Mouse (Mus musculus): ENCODE results near the gene Tars2. TPM values are rescaled to one million over a fixed set of nuclear protein-coding genes. Genes with fewer than 3 reads are reported as not detected.

The Tars2 gene
- polyA plus RNA-seq, 1 experiment: 32.8 TPM

DNA sequence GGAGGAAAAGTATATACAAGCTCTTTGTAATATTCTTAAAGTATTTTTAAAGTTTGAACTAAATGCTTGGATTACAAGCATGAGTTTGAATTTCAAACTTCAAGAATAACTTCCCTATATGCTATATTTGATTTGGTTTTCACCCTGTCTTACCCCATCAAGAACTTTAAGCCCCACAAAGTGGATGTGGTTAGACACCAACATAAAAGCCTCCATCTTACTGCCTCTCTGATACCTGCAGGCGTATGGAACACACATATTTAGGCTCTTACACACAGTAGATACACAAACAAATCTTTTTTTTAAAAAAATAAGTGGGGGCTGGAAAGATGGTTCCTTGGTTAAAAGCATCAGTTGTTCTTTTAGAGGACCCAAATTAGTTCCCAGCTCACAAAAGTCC, 34.3 kb upstream of the Tars2 start:
- Histone ChIP-seq H3K27me3 (ENCODE audit: control insufficient read depth, insufficient read depth, insufficient read length) (no peaks in the 10 kb centered on the region), H3K79me2 (ENCODE audit: control insufficient read depth, insufficient read depth) (peaks cover 96% of the 10 kb centered on the region), H3K36me3 (ENCODE audit: control insufficient read depth, insufficient read depth) (peaks cover 5% of the 10 kb centered on the region), H3K79me3 (ENCODE audit: low read depth) (peaks cover 63% of the 10 kb centered on the region), H3ac (ENCODE audit: control insufficient read depth, insufficient read length, low read depth) (no peak overlapping the region), H3K4me3 (ENCODE audit: insufficient read depth, poor library complexity, severe bottlenecking) (no peak overlapping the region)
- no peak for TF ChIP-seq FOSL1 (IDR thresholded peaks at IDR 0.05; ENCODE audit: insufficient read depth, low read length, poor library complexity, severe bottlenecking)
- TF ChIP-seq CEBPB (IDR thresholded peaks at IDR 0.05; ENCODE audit: low read depth): no peak
- TF ChIP-seq CTCF (IDR thresholded peaks at IDR 0.05; ENCODE audit: control insufficient read depth, insufficient read depth, insufficient read length): no peak
- no peak for TF ChIP-seq MYOG (IDR thresholded peaks at IDR 0.05; ENCODE audit: control insufficient read depth, extremely low read depth, insufficient read length)
- no peak for TF ChIP-seq MAX (IDR thresholded peaks at IDR 0.05)
- no peak for TF ChIP-seq USF1 (IDR thresholded peaks at IDR 0.05; ENCODE audit: low read depth)
- no peak for TF ChIP-seq MYOD1 (IDR thresholded peaks at IDR 0.05; ENCODE audit: control insufficient read depth, insufficient read length, low read depth)

DNA sequence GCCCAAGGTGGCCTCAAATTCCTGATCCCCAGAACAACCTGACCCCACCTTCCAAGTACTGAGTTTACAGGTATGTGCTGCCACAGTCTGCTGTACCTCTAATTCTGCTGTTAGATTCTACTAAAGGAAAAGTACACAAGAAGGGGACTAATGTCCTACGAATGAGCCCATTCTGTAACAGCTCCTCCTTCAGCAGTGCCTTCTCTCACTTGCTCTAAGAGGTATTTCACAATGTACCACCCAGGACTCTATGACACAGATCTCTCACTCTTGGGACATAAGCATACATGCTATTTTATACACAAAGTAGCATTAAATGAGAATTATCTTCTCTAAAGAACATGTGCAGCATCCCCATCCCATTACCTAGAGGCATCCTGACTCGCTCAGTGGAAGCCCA, 33.7 kb upstream of the Tars2 start:
- TF ChIP-seq MYOD1 (IDR thresholded peaks at IDR 0.05; ENCODE audit: control insufficient read depth, insufficient read length, low read depth) (no peak), FOSL1 (IDR thresholded peaks at IDR 0.05; ENCODE audit: insufficient read depth, low read length, poor library complexity, severe bottlenecking) (no peak), USF1 (IDR thresholded peaks at IDR 0.05; ENCODE audit: low read depth) (no peak), MAX (IDR thresholded peaks at IDR 0.05) (no peak)
- H3ac ChIP-seq (ENCODE audit: control insufficient read depth, insufficient read length, low read depth): no peak overlapping the region
- peaks cover 95% of the 10 kb centered on the region for H3K79me2 ChIP-seq (ENCODE audit: control insufficient read depth, insufficient read depth)
- peaks cover 9% of the 10 kb centered on the region for H3K36me3 ChIP-seq (ENCODE audit: control insufficient read depth, insufficient read depth)
- H3K27me3 ChIP-seq (ENCODE audit: control insufficient read depth, insufficient read depth, insufficient read length): no peaks in the 10 kb centered on the region
- H3K4me3 ChIP-seq (ENCODE audit: insufficient read depth, poor library complexity, severe bottlenecking): no peak overlapping the region
- H3K79me3 ChIP-seq (ENCODE audit: low read depth): peaks cover 63% of the 10 kb centered on the region

DNA sequence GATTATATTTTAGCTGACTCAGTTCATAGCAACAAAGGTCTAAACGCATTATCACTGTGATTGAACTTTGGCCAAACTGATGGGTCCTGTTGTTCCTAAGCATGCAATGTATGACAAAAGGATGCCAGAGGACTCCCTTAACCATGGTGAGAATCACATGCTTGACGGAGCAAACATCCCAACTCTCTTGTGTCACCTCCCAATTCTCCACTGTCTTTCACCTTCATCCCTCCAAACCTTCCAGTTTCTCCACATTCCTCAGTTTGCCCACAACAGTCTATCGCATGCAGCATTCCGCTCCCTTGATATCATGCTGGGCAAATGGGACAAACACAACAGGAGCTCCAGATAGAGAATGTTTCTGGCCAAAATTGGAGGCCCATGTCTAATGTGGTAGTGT, 25.5 kb upstream of the Tars2 start:
- H3K27me3 ChIP-seq (ENCODE audit: control insufficient read depth, insufficient read depth, insufficient read length): no peaks in the 10 kb centered on the region
- TF ChIP-seq FOSL1 (IDR thresholded peaks at IDR 0.05; ENCODE audit: insufficient read depth, low read length, poor library complexity, severe bottlenecking): no peak
- TF ChIP-seq CEBPB (IDR thresholded peaks at IDR 0.05; ENCODE audit: low read depth): no peak

DNA sequence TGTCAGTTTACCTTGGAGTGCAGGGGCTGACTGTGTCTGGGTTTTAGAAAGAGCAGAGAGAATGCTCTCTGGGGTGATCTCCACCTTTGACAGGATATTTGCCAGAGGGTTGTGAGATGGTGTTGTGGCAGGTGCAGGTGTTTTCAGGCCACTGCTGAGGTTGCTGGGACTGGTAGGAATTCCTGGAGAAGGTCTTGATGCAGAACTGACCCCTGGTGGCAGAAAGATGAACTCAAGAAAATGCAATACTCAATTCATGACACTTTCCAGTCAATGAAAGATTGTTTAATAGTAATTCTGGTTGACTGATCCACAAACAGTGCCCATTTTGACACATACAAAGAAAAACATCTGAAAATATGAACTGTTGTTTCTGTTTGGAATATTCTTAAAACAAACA, 12.0 kb upstream of the Tars2 start:
- no peak overlapping the region for H3K4me3 ChIP-seq (ENCODE audit: insufficient read depth, poor library complexity, severe bottlenecking)
- H3K79me3 ChIP-seq (ENCODE audit: low read depth): no peaks in the 10 kb centered on the region
- no peak overlapping the region for H3ac ChIP-seq (ENCODE audit: control insufficient read depth, insufficient read length, low read depth)
- no peaks in the 10 kb centered on the region for H3K79me2 ChIP-seq (ENCODE audit: control insufficient read depth, insufficient read depth)
- peaks cover 55% of the 10 kb centered on the region for H3K36me3 ChIP-seq (ENCODE audit: control insufficient read depth, insufficient read depth)
- no peaks in the 10 kb centered on the region for H3K27me3 ChIP-seq (ENCODE audit: control insufficient read depth, insufficient read depth, insufficient read length)
- TF ChIP-seq MAX (IDR thresholded peaks at IDR 0.05) (no peak), MYOD1 (IDR thresholded peaks at IDR 0.05; ENCODE audit: control insufficient read depth, insufficient read length, low read depth) (no peak), CTCF (IDR thresholded peaks at IDR 0.05; ENCODE audit: control insufficient read depth, insufficient read depth, insufficient read length) (no peak), FOSL1 (IDR thresholded peaks at IDR 0.05; ENCODE audit: insufficient read depth, low read length, poor library complexity, severe bottlenecking) (no peak), MYOG (IDR thresholded peaks at IDR 0.05; ENCODE audit: control insufficient read depth, extremely low read depth, insufficient read length) (no peak), CEBPB (IDR thresholded peaks at IDR 0.05; ENCODE audit: low read depth) (no peak)

More for the DNA sequence above, 25.5 kb upstream of the Tars2 start:
- peaks cover 70% of the 10 kb centered on the region for H3K36me3 ChIP-seq (ENCODE audit: control insufficient read depth, insufficient read depth)
- H3ac ChIP-seq (ENCODE audit: control insufficient read depth, insufficient read length, low read depth): no peak overlapping the region
- peaks cover 12% of the 10 kb centered on the region for H3K79me3 ChIP-seq (ENCODE audit: low read depth)
- H3K79me2 ChIP-seq (ENCODE audit: control insufficient read depth, insufficient read depth): peaks cover 21% of the 10 kb centered on the region
- no peak overlapping the region for H3K4me3 ChIP-seq (ENCODE audit: insufficient read depth, poor library complexity, severe bottlenecking)

DNA sequence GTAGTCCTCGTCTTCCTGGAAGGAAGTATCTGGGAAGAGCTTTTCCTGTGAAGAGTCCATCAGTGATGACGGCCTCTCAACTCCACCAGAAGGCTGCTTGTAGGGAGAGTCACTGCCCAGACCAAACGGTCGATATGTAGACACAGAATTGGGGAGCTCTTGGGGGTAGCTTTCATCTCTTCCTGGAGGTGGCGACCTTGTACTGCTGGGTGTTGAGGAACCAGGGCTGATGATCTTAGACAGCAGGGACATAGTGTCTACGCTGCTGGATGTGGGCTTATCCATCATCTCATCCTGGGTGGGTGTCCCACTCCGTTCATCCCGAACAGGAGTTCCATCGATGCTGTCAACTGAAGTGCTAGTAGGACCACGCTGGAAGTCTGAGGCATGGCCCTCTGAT, 5.5 kb upstream of the Tars2 start:
- Histone ChIP-seq H3K36me3 (ENCODE audit: control insufficient read depth, insufficient read depth) (peaks cover 42% of the 10 kb centered on the region), H3K79me2 (ENCODE audit: control insufficient read depth, insufficient read depth) (no peaks in the 10 kb centered on the region), H3K4me3 (ENCODE audit: insufficient read depth, poor library complexity, severe bottlenecking) (no peak overlapping the region), H3ac (ENCODE audit: control insufficient read depth, insufficient read length, low read depth) (no peak overlapping the region), H3K27me3 (ENCODE audit: control insufficient read depth, insufficient read depth, insufficient read length) (no peaks in the 10 kb centered on the region), H3K79me3 (ENCODE audit: low read depth) (no peaks in the 10 kb centered on the region)
- TF ChIP-seq CTCF (IDR thresholded peaks at IDR 0.05; ENCODE audit: control insufficient read depth, insufficient read depth, insufficient read length) (no peak), CEBPB (IDR thresholded peaks at IDR 0.05; ENCODE audit: low read depth) (no peak), USF1 (IDR thresholded peaks at IDR 0.05; ENCODE audit: low read depth) (no peak), MYOG (IDR thresholded peaks at IDR 0.05; ENCODE audit: control insufficient read depth, extremely low read depth, insufficient read length) (no peak), MAX (IDR thresholded peaks at IDR 0.05) (no peak), MYOD1 (IDR thresholded peaks at IDR 0.05; ENCODE audit: control insufficient read depth, insufficient read length, low read depth) (no peak), FOSL1 (IDR thresholded peaks at IDR 0.05; ENCODE audit: insufficient read depth, low read length, poor library complexity, severe bottlenecking) (no peak)

DNA sequence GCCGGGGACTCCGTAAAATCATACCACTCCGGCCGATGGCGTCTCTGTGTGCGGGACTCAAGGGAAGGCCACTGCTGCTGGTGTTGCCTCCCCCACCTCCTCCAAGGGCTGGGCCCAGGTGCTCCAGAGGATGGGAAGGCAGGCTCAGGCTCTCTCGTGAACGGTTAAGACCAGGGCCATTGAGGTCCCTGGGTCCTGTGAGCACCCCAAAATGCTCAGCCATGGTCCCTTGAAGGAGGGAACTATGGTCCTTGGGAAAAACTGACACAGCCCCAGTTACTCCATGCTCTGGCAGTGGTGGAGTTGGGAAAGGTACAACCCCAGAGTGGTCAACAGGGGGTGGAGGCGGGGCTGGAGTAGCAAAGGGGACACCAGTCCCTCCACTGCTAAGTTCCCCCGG, 3.8 kb upstream of the Tars2 start:
- Histone ChIP-seq H3K79me2 (ENCODE audit: control insufficient read depth, insufficient read depth) (no peaks in the 10 kb centered on the region), H3K27me3 (ENCODE audit: control insufficient read depth, insufficient read depth, insufficient read length) (no peaks in the 10 kb centered on the region), H3K79me3 (ENCODE audit: low read depth) (no peaks in the 10 kb centered on the region), H3ac (ENCODE audit: control insufficient read depth, insufficient read length, low read depth) (no peak overlapping the region), H3K4me3 (ENCODE audit: insufficient read depth, poor library complexity, severe bottlenecking) (no peak overlapping the region), H3K36me3 (ENCODE audit: control insufficient read depth, insufficient read depth) (peaks cover 30% of the 10 kb centered on the region)
- TF ChIP-seq CTCF (IDR thresholded peaks at IDR 0.05; ENCODE audit: control insufficient read depth, insufficient read depth, insufficient read length) (no peak), MYOG (IDR thresholded peaks at IDR 0.05; ENCODE audit: control insufficient read depth, extremely low read depth, insufficient read length) (no peak), USF1 (IDR thresholded peaks at IDR 0.05; ENCODE audit: low read depth) (no peak)
